Mouse (Mus musculus) G1E (cell line): ENCODE measurements at regions not wholly inside any gene's neighbourhood (a gene's known extent, or its start where the extent isn't known, plus 50 kb on each side); places are given as distances from the start of the nearest gene placed in this dataset.
A peak's percentile ranks its signal among the peaks of the same experiment; 100 is the strongest.

Experiments used
- ATAC-seq: 2 replicates; pipeline ENCODE4 v1.8.0; 2016; ENCODE audit warnings: mild to moderate bottlenecking; ENCODE audit not compliant: insufficient number of reproducible peaks, poor library complexity, low FRiP score, severe bottlenecking; ENCODE audit errors: extremely low read depth
- DNase-seq: peaks from one replicate; pipeline ENCODE4 v3.0.0; 2012; ENCODE audit warnings: low spot score
- H3K27me3 ChIP-seq: 2 replicates; pipeline ENCODE4 v1.6.1; 2012; ENCODE audit warnings: mild to moderate bottlenecking, low read length, inconsistent platforms; ENCODE audit not compliant: insufficient read depth
- H3K36me3 ChIP-seq: replicated peaks from 2 replicates; pipeline ENCODE3; 2012; ENCODE audit warnings: mild to moderate bottlenecking, inconsistent platforms
- H3K4me1 ChIP-seq: 2 replicates; pipeline ENCODE4 v1.6.1; 2012; ENCODE audit warnings: low read depth, low read length, inconsistent platforms, mixed read lengths; ENCODE audit not compliant: insufficient read depth
- H3K4me3 ChIP-seq: 2 replicates; pipeline ENCODE4 v1.5.1; 2012; ENCODE audit warnings: low read depth, mild to moderate bottlenecking, inconsistent platforms, low read length, moderate library complexity, mixed read lengths
- H3K9me3 ChIP-seq: replicated peaks from 2 replicates; pipeline ENCODE4 v1.6.1; 2012; ENCODE audit warnings: inconsistent platforms
- CTCF ChIP-seq: IDR thresholded peaks from 2 replicates; pipeline ENCODE4 v1.5.1; 2012; ENCODE audit warnings: low read depth, low read length, inconsistent platforms, mixed read lengths
- GATA1 ChIP-seq: IDR thresholded peaks from 2 replicates; pipeline ENCODE4 v1.6.1; 2012; ENCODE audit warnings: borderline replicate concordance, low read length, inconsistent platforms, mixed read lengths
- GATA2 ChIP-seq: IDR thresholded peaks from 2 replicates; pipeline ENCODE4 v1.6.1; 2012; ENCODE audit warnings: low read depth, low read length, inconsistent platforms, borderline replicate concordance
- POLR2AphosphoS5 ChIP-seq: IDR thresholded peaks from 2 replicates; pipeline ENCODE4 v1.6.1; 2012; ENCODE audit warnings: low read depth, low read length, inconsistent platforms; ENCODE audit not compliant: insufficient replicate concordance
- TAL1 ChIP-seq: conservative IDR thresholded peaks from 2 replicates; pipeline ENCODE4 v1.6.1; 2012; ENCODE audit warnings: low read depth, low read length, inconsistent platforms, mixed read lengths

DNA sequence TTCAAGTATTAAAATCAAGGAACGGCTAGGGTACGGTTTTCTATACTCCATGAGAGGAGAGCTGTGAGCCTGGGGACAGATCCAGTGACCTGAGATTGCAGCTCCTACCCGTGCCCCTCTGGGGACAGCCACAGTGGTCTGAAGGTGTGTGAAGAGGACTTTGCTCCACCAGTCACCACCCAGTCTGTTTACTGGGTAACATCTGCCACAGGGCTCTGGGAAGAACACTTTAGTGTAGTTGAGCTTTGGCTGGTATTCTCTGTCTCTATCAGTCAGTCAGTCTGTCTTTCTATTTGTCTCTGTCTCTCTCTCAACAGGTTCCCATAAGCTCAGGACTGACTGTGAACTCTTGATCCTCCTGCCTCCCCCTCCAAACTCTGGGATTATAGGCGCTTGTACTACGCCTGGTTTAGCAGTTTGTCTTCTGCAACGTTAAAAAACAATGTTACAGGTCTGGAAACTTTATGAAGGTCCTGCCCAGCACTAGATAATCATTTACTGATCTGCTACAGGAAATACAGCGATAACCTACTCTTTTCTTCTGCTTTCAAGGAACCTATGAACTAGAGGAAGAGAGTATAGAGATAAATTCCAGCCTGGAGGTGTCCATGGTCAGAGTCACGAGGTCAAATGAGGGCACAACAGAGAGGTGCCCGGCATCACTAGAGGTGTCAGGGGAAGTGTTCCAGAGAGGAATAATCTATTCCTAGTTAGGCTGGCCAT is 50.2 kb upstream of the Slc38a2 start:
- Histone ChIP-seq H3K4me3 (no peak overlapping the region), H3K36me3 (no peaks in the 10 kb centered on the region), H3K4me1 (no peaks in the 10 kb centered on the region), H3K9me3 (peaks cover 21% of the 10 kb centered on the region), H3K27me3 (no peaks in the 10 kb centered on the region)
- no peak for DNase-seq
- TF ChIP-seq GATA2, result no peak
- no peak for TF ChIP-seq TAL1
- TF ChIP-seq GATA1, result no peak
- TF ChIP-seq CTCF, result no peak
- TF ChIP-seq POLR2AphosphoS5, result no peak
- ATAC-seq, result peak; percentile 37; the same call in 1 of the 2 replicates
